Mouse (Mus musculus): ENCODE data around the gene Sco2.

- TF ChIP-seq POLR2A (IDR thresholded peaks at IDR 0.05; ENCODE audit: low read depth, low read length) (no peak), CTCF (IDR thresholded peaks at IDR 0.05; ENCODE audit: extremely low read depth, insufficient read depth, insufficient read length, insufficient replicate concordance) (no peak)
These were observed 38.7 kb downstream of the Sco2 start for GRCm38 (mm10) chr15:89334774-89335537.
